Mouse (Mus musculus): ENCODE data around the gene Rarb. TPM values are rescaled to one million over a fixed set of nuclear protein-coding genes. Genes with fewer than 3 reads are reported as not detected.

Rarb gene
- polyA plus RNA-seq, 1 experiment from 2014 or later = 37.2 TPM

GRCm38 (mm10) chr14:16552293-16552692 lies 266.7 kb downstream of the Rarb start:
- WGBS = 86% methylated on average over 1 of the region's 1 CpGs
- no peak for ATAC-seq (ENCODE audit: insufficient number of reproducible peaks, insufficient read depth, low FRiP score, low TSS enrichment)
- H3K4me2 ChIP-seq (replicated peaks) = no peak overlapping the region
- no peaks in the 10 kb centered on the region for H3K36me3 ChIP-seq
- H3K4me1 ChIP-seq = peaks cover 32% of the 10 kb centered on the region
- no peaks in the 10 kb centered on the region for H3K27me3 ChIP-seq
- no peaks in the 10 kb centered on the region for H3K9me3 ChIP-seq
- no peak overlapping the region for H3K27ac ChIP-seq
- no peak overlapping the region for H3K4me3 ChIP-seq
- H3K9ac ChIP-seq = no peak overlapping the region

GRCm38 (mm10) chr14:16551843-16552242 lies 267.1 kb downstream of the Rarb start:
- no peak overlapping the region for H3K4me2 ChIP-seq (replicated peaks)
- 92% methylated on average over 1 of the region's 1 CpGs for WGBS
- H3K4me1 ChIP-seq = peaks cover 32% of the 10 kb centered on the region
- no peak overlapping the region for H3K27ac ChIP-seq
- H3K9ac ChIP-seq = no peak overlapping the region
- ATAC-seq (ENCODE audit: insufficient number of reproducible peaks, insufficient read depth, low FRiP score, low TSS enrichment) = no peak
- H3K9me3 ChIP-seq = no peaks in the 10 kb centered on the region
- no peak overlapping the region for H3K4me3 ChIP-seq
- H3K27me3 ChIP-seq = no peaks in the 10 kb centered on the region
- H3K36me3 ChIP-seq = no peaks in the 10 kb centered on the region

GRCm38 (mm10) chr14:16548200-16548576 lies 270.8 kb downstream of the Rarb start:
- Histone ChIP-seq H3K4me3 (no peak overlapping the region), H3K36me3 (0 out of 2 replicates have a peak, but pooled peaks cover 3% of the 10 kb centered on the region), H3K27ac (no peak overlapping the region), H3K27me3 (no peaks in the 10 kb centered on the region), H3K9me3 (no peaks in the 10 kb centered on the region), H3K4me1 (peaks cover 5% of the 10 kb centered on the region; the same call in 1 of the 2 replicates), H3K9ac (no peak overlapping the region), H3K4me2 (replicated peaks) (no peak overlapping the region)
- no peak for ATAC-seq (ENCODE audit: insufficient number of reproducible peaks, insufficient read depth, low FRiP score, low TSS enrichment)
- WGBS = 85% methylated on average over 8 of the region's 8 CpGs

GRCm38 (mm10) chr14:16547492-16548199 lies 271.3 kb downstream of the Rarb start:
- H3K36me3 ChIP-seq = 0 out of 2 replicates have a peak, but pooled peaks cover 3% of the 10 kb centered on the region
- ATAC-seq (ENCODE audit: insufficient number of reproducible peaks, insufficient read depth, low FRiP score, low TSS enrichment) = no peak
- H3K27me3 ChIP-seq = no peaks in the 10 kb centered on the region
- no peaks in the 10 kb centered on the region for H3K9me3 ChIP-seq
- no peak overlapping the region for H3K4me3 ChIP-seq
- H3K27ac ChIP-seq = no peak overlapping the region
- H3K4me1 ChIP-seq = peaks cover 5% of the 10 kb centered on the region; the same call in 1 of the 2 replicates
- H3K4me2 ChIP-seq (replicated peaks) = no peak overlapping the region
- WGBS = 81% methylated on average over 6 of the region's 6 CpGs
- no peak overlapping the region for H3K9ac ChIP-seq

GRCm38 (mm10) chr14:16544995-16545394 lies 274.0 kb downstream of the Rarb start:
- Histone ChIP-seq H3K27me3 (no peaks in the 10 kb centered on the region), H3K9ac (no peak overlapping the region), H3K27ac (no peak overlapping the region), H3K36me3 (0 out of 2 replicates have a peak, but pooled peaks cover 3% of the 10 kb centered on the region), H3K4me2 (replicated peaks) (no peak overlapping the region), H3K4me3 (no peak overlapping the region), H3K9me3 (no peaks in the 10 kb centered on the region), H3K4me1 (peaks cover 5% of the 10 kb centered on the region; the same call in 1 of the 2 replicates)
- no peak for ATAC-seq (ENCODE audit: insufficient number of reproducible peaks, insufficient read depth, low FRiP score, low TSS enrichment)
- 70% methylated on average over 2 of the region's 2 CpGs for whole genome bisulfite sequencing

GRCm38 (mm10) chr14:16541641-16542040 lies 277.3 kb downstream of the Rarb start:
- Histone ChIP-seq H3K4me1 (peaks cover 3% of the 10 kb centered on the region; the same call in 1 of the 2 replicates), H3K36me3 (0 out of 2 replicates have a peak, but pooled peaks cover 3% of the 10 kb centered on the region)
- ATAC-seq (ENCODE audit: insufficient number of reproducible peaks, insufficient read depth, low FRiP score, low TSS enrichment) = no peak

GRCm38 (mm10) chr14:16537433-16537832 lies 281.5 kb downstream of the Rarb start:
- Histone ChIP-seq H3K27me3 (no peaks in the 10 kb centered on the region), H3K4me3 (no peak overlapping the region), H3K9ac (no peak overlapping the region), H3K4me2 (replicated peaks) (no peak overlapping the region), H3K9me3 (no peaks in the 10 kb centered on the region), H3K36me3 (no peaks in the 10 kb centered on the region), H3K27ac (no peak overlapping the region), H3K4me1 (peaks cover 3% of the 10 kb centered on the region; the same call in 1 of the 2 replicates)
- ATAC-seq (ENCODE audit: insufficient number of reproducible peaks, insufficient read depth, low FRiP score, low TSS enrichment) = no peak
- WGBS = 21% methylated on average over 4 of the region's 4 CpGs

More at GRCm38 (mm10) chr14:16541641-16542040, 277.3 kb downstream of the Rarb start:
- 85% methylated on average over 1 of the region's 1 CpGs for WGBS
- Histone ChIP-seq H3K9ac (no peak overlapping the region), H3K4me3 (no peak overlapping the region), H3K27ac (no peak overlapping the region), H3K27me3 (no peaks in the 10 kb centered on the region), H3K4me2 (replicated peaks) (no peak overlapping the region), H3K9me3 (no peaks in the 10 kb centered on the region)

GRCm38 (mm10) chr14:16528631-16529030 lies 290.3 kb downstream of the Rarb start:
- Histone ChIP-seq H3K4me3 (no peak overlapping the region), H3K9ac (no peak overlapping the region), H3K4me1 (no peaks in the 10 kb centered on the region), H3K36me3 (no peaks in the 10 kb centered on the region), H3K9me3 (no peaks in the 10 kb centered on the region), H3K27me3 (no peaks in the 10 kb centered on the region), H3K4me2 (replicated peaks) (no peak overlapping the region), H3K27ac (no peak overlapping the region)
- WGBS = 63% methylated on average over 2 of the region's 2 CpGs
- no peak for ATAC-seq (ENCODE audit: insufficient number of reproducible peaks, insufficient read depth, low FRiP score, low TSS enrichment)

GRCm38 (mm10) chr14:16526120-16526519 lies 292.8 kb downstream of the Rarb start:
- ATAC-seq (ENCODE audit: insufficient number of reproducible peaks, insufficient read depth, low FRiP score, low TSS enrichment) = no peak
- Histone ChIP-seq H3K9me3 (no peaks in the 10 kb centered on the region), H3K9ac (no peak overlapping the region), H3K4me2 (replicated peaks) (no peak overlapping the region), H3K27ac (no peak overlapping the region), H3K4me3 (no peak overlapping the region), H3K27me3 (no peaks in the 10 kb centered on the region), H3K36me3 (no peaks in the 10 kb centered on the region), H3K4me1 (no peaks in the 10 kb centered on the region; the same call in 1 of the 2 replicates)
- 92% methylated on average over 3 of the region's 3 CpGs for WGBS

- H3K9me3 ChIP-seq = no peaks in the 10 kb centered on the region
- H3K4me2 ChIP-seq (replicated peaks) = no peak overlapping the region
- no peaks in the 10 kb centered on the region for H3K27me3 ChIP-seq
- ATAC-seq (ENCODE audit: insufficient number of reproducible peaks, insufficient read depth, low FRiP score, low TSS enrichment) = no peak
- 87% methylated on average over 5 of the region's 5 CpGs for WGBS
- H3K27ac ChIP-seq = no peak overlapping the region
- H3K4me3 ChIP-seq = no peak overlapping the region
- no peaks in the 10 kb centered on the region; the same call in 1 of the 2 replicates for H3K4me1 ChIP-seq
- no peaks in the 10 kb centered on the region for H3K36me3 ChIP-seq
- no peak overlapping the region for H3K9ac ChIP-seq
These were observed 293.6 kb downstream of the Rarb start for GRCm38 (mm10) chr14:16525137-16525924.

GRCm38 (mm10) chr14:16522852-16523251 lies 296.1 kb downstream of the Rarb start:
- Histone ChIP-seq H3K27ac (no peak overlapping the region), H3K9ac (no peak overlapping the region), H3K4me1 (peaks cover 14% of the 10 kb centered on the region), H3K9me3 (no peaks in the 10 kb centered on the region), H3K36me3 (no peaks in the 10 kb centered on the region), H3K27me3 (no peaks in the 10 kb centered on the region), H3K4me2 (replicated peaks) (no peak overlapping the region), H3K4me3 (no peak overlapping the region)
- ATAC-seq (ENCODE audit: insufficient number of reproducible peaks, insufficient read depth, low FRiP score, low TSS enrichment) = no peak
- 76% methylated on average over 3 of the region's 3 CpGs for WGBS

Data from embryonic facial prominence, embryonic 12.5 days (tissue).